Mouse (Mus musculus): Measurements from ENCODE around the gene Phc3.
"Not testable (repeated sequence)": the region's sequence is repeated elsewhere in the genome, so short reads cannot be mapped to it uniquely, and the experiment has no call there.

The Phc3 gene

GRCm38 (mm10) chr3:30868625-30869024 lies 100.6 kb downstream of the Phc3 start:
- no peak for DNase-seq (ENCODE audit: low spot score)

GRCm38 (mm10) chr3:30868176-30868575 lies 101.0 kb downstream of the Phc3 start:
- no peak for DNase-seq (ENCODE audit: low spot score)

GRCm38 (mm10) chr3:30864640-30865039 lies 104.6 kb downstream of the Phc3 start:
- no peak for DNase-seq (ENCODE audit: low spot score)

GRCm38 (mm10) chr3:30863712-30864435 lies 105.3 kb downstream of the Phc3 start:
- no peak for DNase-seq (ENCODE audit: low spot score)

GRCm38 (mm10) chr3:30860705-30861104 lies 108.5 kb downstream of the Phc3 start:
- DNase-seq (ENCODE audit: low spot score): no peak

- not testable (repeated sequence) for DNase-seq (ENCODE audit: low spot score)
Observed at GRCm38 (mm10) chr3:30859599-30859998, 109.6 kb downstream of the Phc3 start.

GRCm38 (mm10) chr3:30855604-30856458 lies 113.4 kb downstream of the Phc3 start, which contains the start of gene Gpr160:
Gpr160 (plus strand) TSS chr3:30855950.
- DNase-seq (ENCODE audit: low spot score): no peak

GRCm38 (mm10) chr3:30853596-30853995 lies 115.6 kb downstream of the Phc3 start:
- DNase-seq (ENCODE audit: low spot score): no peak

GRCm38 (mm10) chr3:30851422-30851821 lies 117.8 kb downstream of the Phc3 start:
- no peak for DNase-seq (ENCODE audit: low spot score)

Data from adipocyte (in vitro differentiated cells).